In genomic region chr6:24347745-24348480, GRCm38 (mm10) we compare ENCODE assay signal across 8 mouse cellular contexts.
DNase-seq lines count a peak whose midpoint lies in the region; ATAC-seq lines count a peak whose summit lies in the region.

No protein-coding gene starts in this region.

- H3K4me3 ChIP-seq in midbrain, embryonic 12.5 days = no peak overlapping the region

- no peaks in the 10 kb centered on the region for H3K27me3 ChIP-seq in midbrain, embryonic 12.5 days

- H3K4me1 ChIP-seq in midbrain, embryonic 12.5 days = 0 out of 2 replicates have a peak, but pooled peaks cover 4% of the 10 kb centered on the region

- H3K9me3 ChIP-seq in midbrain, embryonic 12.5 days = no peaks in the 10 kb centered on the region

- peak; percentile 33 for DNase-seq in cerebellum, adult 9-10 months
- no peak for DNase-seq in cerebellum, adult 9-11 months
- DNase-seq in ZHBTc4 (ENCODE audit: low read depth, low spot score) = peak; percentile 53
- peak; percentile 7 to 29 for DNase-seq in heart, postnatal 14 days
- DNase-seq in kidney, postnatal 36 days = peak; percentile 83 to 94
- peak; percentile 51 to 67 for DNase-seq in thymus, postnatal 36 days
- DNase-seq in urinary bladder, adult 18-20 months (ENCODE audit: low spot score in 2 of 2) = no peak

- WGBS in midbrain, embryonic 12.5 days = 49% methylated on average over 13 of the region's 13 CpGs

- no peak overlapping the region for H3K9ac ChIP-seq in midbrain, embryonic 12.5 days (replicated peaks)

- peak overlapping the region; percentile 14 for H3K4me2 ChIP-seq in midbrain, embryonic 12.5 days (replicated peaks)

- intact Hi-C loops in heart, postnatal 14 days (cut with DNase I) = loop anchor here (10.0 kb wide), 2 partner anchors 593 to 853 kb away; no protein-coding TSS in a partner anchor

- no peaks in the 10 kb centered on the region for H3K36me3 ChIP-seq in midbrain, embryonic 12.5 days

- no peak; the same call in 1 of the 2 replicates for ATAC-seq in midbrain, embryonic 12.5 days (ENCODE audit: low FRiP score, low read depth)

- no peak overlapping the region for H3K27ac ChIP-seq in midbrain, embryonic 12.5 days (replicated peaks)

Comparison
In these comparisons a context has a peak if more than half of its experiments do, and no peak if none do; other contexts are left out.
1. DNase-seq: peak in cerebellum, adult 9-10 months (single experiment), ZHBTc4 (single experiment), heart, postnatal 14 days (2 of 2), kidney, postnatal 36 days (2 of 2) and thymus, postnatal 36 days (2 of 2); none in cerebellum, adult 9-11 months (single experiment) and urinary bladder, adult 18-20 months (0 of 2).